In the genomic region with DNA sequence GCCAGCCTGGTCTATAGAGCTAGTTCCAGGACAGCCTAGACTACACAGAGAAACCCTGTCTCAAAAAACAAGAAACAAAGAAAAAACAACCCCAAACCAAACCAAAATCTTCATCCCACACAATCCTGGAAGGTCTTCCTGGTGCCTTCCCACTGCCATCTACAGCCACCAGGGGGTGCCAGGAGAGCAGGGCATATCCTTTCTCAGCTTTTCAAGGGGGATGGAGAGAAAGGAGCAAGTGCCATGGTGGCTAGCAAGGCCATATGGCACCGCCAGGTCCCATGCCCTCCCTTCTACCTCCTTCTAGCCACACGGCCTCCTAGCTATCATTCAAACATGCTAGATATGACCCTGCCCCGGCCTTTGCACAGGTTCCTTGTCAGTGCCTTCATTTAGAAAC, we compare ENCODE assay signal across 11 mouse cellular contexts. TPM values are rescaled to one million over a fixed set of nuclear protein-coding genes. Genes with fewer than 3 reads are reported as not detected.
DNase-seq lines count a peak whose midpoint lies in the region; ATAC-seq and TF ChIP-seq lines count a peak whose summit lies in the region.
"Had no signal": no experiment of that assay in that cellular context is flagged by ENCODE, and none has a peak within 500 bp of the region (broad histone marks: within the 10 kb centered on the region; RNA-seq: fewer than 3 reads in every experiment).

No protein-coding gene starts in this region.

- no peak overlapping the region for H3K4me3 ChIP-seq in intestine, embryonic 14.5 days (ENCODE audit: low read depth, low read length)
- H3K4me3 ChIP-seq in intestine, embryonic 15.5 days (replicated peaks): no peak overlapping the region
- H3K4me3 ChIP-seq in G1E (ENCODE audit: low read depth, low read length): no peak overlapping the region
- H3K4me3 ChIP-seq in limb, embryonic 10.5 days: no peak overlapping the region
- H3K4me3 ChIP-seq: embryonic facial prominence, embryonic 15.5 days; limb, embryonic 12.5 days; stomach, embryonic 15.5 days had no signal

- no peak for ATAC-seq in intestine, embryonic 14.5 days (replicated peaks; ENCODE audit: low FRiP score, low TSS enrichment, low read depth)
- ATAC-seq in intestine, embryonic 15.5 days: no peak
- ATAC-seq in G1E (ENCODE audit: extremely low read depth, insufficient number of reproducible peaks, low FRiP score, poor library complexity, severe bottlenecking): no peak

- no peak overlapping the region for H3K4me2 ChIP-seq in intestine, embryonic 14.5 days (ENCODE audit: low read length)
- no peak overlapping the region for H3K4me2 ChIP-seq in intestine, embryonic 15.5 days (replicated peaks)
- H3K4me2 ChIP-seq: embryonic facial prominence, embryonic 15.5 days; limb, embryonic 12.5 days; stomach, embryonic 15.5 days had no signal

- H3K36me3 ChIP-seq in intestine, embryonic 14.5 days (ENCODE audit: control insufficient read depth, insufficient read depth, low read length): peaks cover 53% of the 10 kb centered on the region
- peaks cover 20% of the 10 kb centered on the region for H3K36me3 ChIP-seq in intestine, embryonic 15.5 days
- peaks cover 89% of the 10 kb centered on the region for H3K36me3 ChIP-seq in G1E (replicated peaks)
- H3K36me3 ChIP-seq in limb, embryonic 10.5 days: peaks cover 69% of the 10 kb centered on the region

- H3K9me3 ChIP-seq in intestine, embryonic 14.5 days (ENCODE audit: control insufficient read depth, low read length): no peaks in the 10 kb centered on the region
- H3K9me3 ChIP-seq in intestine, embryonic 15.5 days: no peaks in the 10 kb centered on the region
- H3K9me3 ChIP-seq in G1E (replicated peaks): no peaks in the 10 kb centered on the region
- H3K9me3 ChIP-seq in limb, embryonic 10.5 days (replicated peaks): no peaks in the 10 kb centered on the region
- H3K9me3 ChIP-seq: embryonic facial prominence, embryonic 15.5 days; limb, embryonic 12.5 days; stomach, embryonic 15.5 days had no signal

- no peaks in the 10 kb centered on the region for H3K27me3 ChIP-seq in intestine, embryonic 14.5 days (replicated peaks; ENCODE audit: control insufficient read depth, insufficient read depth, low read length)
- H3K27me3 ChIP-seq in intestine, embryonic 15.5 days (replicated peaks): no peaks in the 10 kb centered on the region
- no peaks in the 10 kb centered on the region for H3K27me3 ChIP-seq in G1E (ENCODE audit: insufficient read depth, low read length)
- no peaks in the 10 kb centered on the region for H3K27me3 ChIP-seq in limb, embryonic 10.5 days (ENCODE audit: low read depth, poor library complexity, severe bottlenecking)
- H3K27me3 ChIP-seq: embryonic facial prominence, embryonic 15.5 days; limb, embryonic 12.5 days; stomach, embryonic 15.5 days had no signal

- no peak overlapping the region for H3K9ac ChIP-seq in intestine, embryonic 14.5 days (ENCODE audit: low read length)
- no peak overlapping the region for H3K9ac ChIP-seq in intestine, embryonic 15.5 days
- H3K9ac ChIP-seq: embryonic facial prominence, embryonic 15.5 days; limb, embryonic 12.5 days; stomach, embryonic 15.5 days had no signal

- H3K27ac ChIP-seq in intestine, embryonic 14.5 days (ENCODE audit: low read depth): no peak overlapping the region
- H3K27ac ChIP-seq in intestine, embryonic 15.5 days: no peak overlapping the region
- no peak overlapping the region for H3K27ac ChIP-seq in limb, embryonic 10.5 days
- H3K27ac ChIP-seq: embryonic facial prominence, embryonic 15.5 days; limb, embryonic 12.5 days; stomach, embryonic 15.5 days had no signal

- WGBS in intestine, embryonic 14.5 days: 74% methylated on average over 3 of the region's 3 CpGs
- 59% methylated on average over 3 of the region's 3 CpGs for WGBS in intestine, embryonic 15.5 days
- WGBS in limb, embryonic 10.5 days: 76% methylated on average over 3 of the region's 3 CpGs

- peaks cover 4% of the 10 kb centered on the region; the same call in 1 of the 2 replicates for H3K4me1 ChIP-seq in intestine, embryonic 14.5 days (replicated peaks; ENCODE audit: control insufficient read depth, insufficient read depth, low read length)
- H3K4me1 ChIP-seq in intestine, embryonic 15.5 days (replicated peaks): peaks cover 9% of the 10 kb centered on the region
- peaks cover 17% of the 10 kb centered on the region for H3K4me1 ChIP-seq in G1E (ENCODE audit: insufficient read depth, low read depth, low read length)
- H3K4me1 ChIP-seq in limb, embryonic 10.5 days: peaks cover 13% of the 10 kb centered on the region

- DNase-seq in intestine, embryonic 14.5 days (ENCODE audit: low spot score): peak; percentile 63
- DNase-seq in 416B (ENCODE audit: low read depth) (peak; percentile 64), G1E (ENCODE audit: low spot score) (peak; percentile 32)
- peak; percentile 75 for DNase-seq in cerebellum, adult 9-11 months
- DNase-seq in limb, embryonic 10.5 days (ENCODE audit: low spot score): peak; percentile 58
- DNase-seq in spleen, postnatal 10 days (ENCODE audit: low spot score in 2 of 2): peak; percentile 61 to 81
- no peak for DNase-seq in frontal cortex, postnatal 36 days (ENCODE audit: low spot score in 2 of 2)

- peak; percentile 59 for TF ChIP-seq CTCF in G1E (IDR thresholded peaks at IDR 0.05; ENCODE audit: low read depth, low read length)

RNA-seq across cellular contexts. Expression of gene Gm49318, which starts 4.6 kb away (rescaled TPM):
- not detected in 2 replicates for polyA plus RNA-seq in intestine, embryonic 14.5 days (2014; fragmentation: Nextera tagmentation; extraction: Ambion mirVana)
- not detected in 2 replicates for polyA plus RNA-seq in intestine, embryonic 15.5 days (2015; fragmentation: Nextera tagmentation; extraction: Ambion mirVana)
- not detected in 2 replicates for total RNA-seq in G1E (2014; fragmentation: Nextera tagmentation)
- not detected in 2 replicates for total RNA-seq in G1E (2017)
- not detected in 2 replicates for polyA plus RNA-seq in G1E (2012)
- polyA plus RNA-seq in limb, embryonic 10.5 days (2016; fragmentation: Nextera tagmentation; extraction: Ambion mirVana): not detected in 2 replicates
- polyA plus RNA-seq: embryonic facial prominence, embryonic 15.5 days; limb, embryonic 12.5 days; stomach, embryonic 15.5 days had no signal

RNA-seq across cellular contexts. Expression of gene Zfp653, which starts 4.7 kb away (rescaled TPM):
- 10.2 and 10.3 TPM in 2 replicates for polyA plus RNA-seq in intestine, embryonic 14.5 days (2014; fragmentation: Nextera tagmentation; extraction: Ambion mirVana)
- 9.7 and 10.6 TPM in 2 replicates for polyA plus RNA-seq in intestine, embryonic 15.5 days (2015; fragmentation: Nextera tagmentation; extraction: Ambion mirVana)
- 7.3 and 10.5 TPM in 2 replicates for total RNA-seq in G1E (2014; fragmentation: Nextera tagmentation)
- 9.1 and 11.3 TPM in 2 replicates for total RNA-seq in G1E (2017)
- polyA plus RNA-seq in G1E (2012): 19.0 and 22.4 TPM in 2 replicates
- polyA plus RNA-seq in limb, embryonic 10.5 days (2016; fragmentation: Nextera tagmentation; extraction: Ambion mirVana): 11.0 TPM in 2 replicates

RNA-seq across cellular contexts. Expression of gene Elavl3, which starts 14.6 kb away (rescaled TPM):
- 6.2 and 7.1 TPM in 2 replicates for polyA plus RNA-seq in intestine, embryonic 14.5 days (2014; fragmentation: Nextera tagmentation; extraction: Ambion mirVana)
- polyA plus RNA-seq in intestine, embryonic 15.5 days (2015; fragmentation: Nextera tagmentation; extraction: Ambion mirVana): 2.8 and 2.9 TPM in 2 replicates
- not detected in 2 replicates for total RNA-seq in G1E (2014; fragmentation: Nextera tagmentation)
- 0.05 and 0.06 TPM in 2 replicates for total RNA-seq in G1E (2017)
- 0.01 TPM in 1 of 2 replicates, not detected in the other for polyA plus RNA-seq in G1E (2012)
- polyA plus RNA-seq in limb, embryonic 10.5 days (2016; fragmentation: Nextera tagmentation; extraction: Ambion mirVana): 0.06 and 0.10 TPM in 2 replicates

RNA-seq across cellular contexts. Expression of gene Ecsit, which starts 18.8 kb away (rescaled TPM):
- polyA plus RNA-seq in intestine, embryonic 14.5 days (2014; fragmentation: Nextera tagmentation; extraction: Ambion mirVana): 35.2 and 43.4 TPM in 2 replicates
- 44.4 and 50.0 TPM in 2 replicates for polyA plus RNA-seq in intestine, embryonic 15.5 days (2015; fragmentation: Nextera tagmentation; extraction: Ambion mirVana)
- total RNA-seq in G1E (2014; fragmentation: Nextera tagmentation) (18.2 and 25.4 TPM in 2 replicates), G1E (2017) (24.0 and 28.5 TPM in 2 replicates)
- 33.2 and 43.2 TPM in 2 replicates for polyA plus RNA-seq in G1E (2012)
- 38.9 and 46.4 TPM in 2 replicates for polyA plus RNA-seq in limb, embryonic 10.5 days (2016; fragmentation: Nextera tagmentation; extraction: Ambion mirVana)

RNA-seq across cellular contexts. Expression of gene Cnn1, which starts 32.6 kb away (rescaled TPM):
- polyA plus RNA-seq in intestine, embryonic 14.5 days (2014; fragmentation: Nextera tagmentation; extraction: Ambion mirVana): 322 and 380 TPM in 2 replicates
- polyA plus RNA-seq in intestine, embryonic 15.5 days (2015; fragmentation: Nextera tagmentation; extraction: Ambion mirVana): 281 and 303 TPM in 2 replicates
- not detected in 2 replicates for total RNA-seq in G1E (2014; fragmentation: Nextera tagmentation)
- 0.05 and 0.17 TPM in 2 replicates for total RNA-seq in G1E (2017)
- polyA plus RNA-seq in G1E (2012): not detected in 2 replicates
- polyA plus RNA-seq in limb, embryonic 10.5 days (2016; fragmentation: Nextera tagmentation; extraction: Ambion mirVana): 0.89 and 2.4 TPM in 2 replicates

Comparison
In these comparisons a context has a peak if more than half of its experiments do, and no peak if none do; other contexts are left out.
1. DNase-seq: peak in intestine, embryonic 14.5 days (single experiment), 416B (single experiment), G1E (single experiment), cerebellum, adult 9-11 months (single experiment), limb, embryonic 10.5 days (single experiment) and spleen, postnatal 10 days (2 of 2); none in frontal cortex, postnatal 36 days (0 of 2).